Mouse (Mus musculus) liver, embryonic 16.5 days (tissue): Measurements from ENCODE around the gene Prrt4. TPM values are rescaled to one million over a fixed set of nuclear protein-coding genes. Genes with fewer than 3 reads are reported as not detected.

Source experiments
- ATAC-seq: fragments of 200-750 bp; cut with Nextera tagmentation; 2 replicates; pipeline ENCODE4 v1.8.0; 2017; ENCODE audit warnings: low read depth, mild to moderate bottlenecking, moderate number of reproducible peaks, moderate library complexity
- H3K27ac ChIP-seq: fragments of 300-500 bp; sonication (generic); 2 replicates; pipeline ENCODE4 v1.5.1; 2014; ENCODE audit warnings: mild to moderate bottlenecking, low read length
- H3K27me3 ChIP-seq: fragments of 300-500 bp; sonication (generic); 2 replicates; pipeline ENCODE4 v1.6.1; 2014; ENCODE audit warnings: low read depth, low read length, mixed read lengths; ENCODE audit not compliant: control insufficient read depth, insufficient read depth
- H3K36me3 ChIP-seq: fragments of 300-500 bp; sonication (generic); 2 replicates; pipeline ENCODE4 v1.6.1; 2014; ENCODE audit warnings: mild to moderate bottlenecking; ENCODE audit not compliant: control insufficient read depth, insufficient read depth
- H3K4me1 ChIP-seq: fragments of 300-500 bp; sonication (generic); 2 replicates; pipeline ENCODE4 v1.6.1; 2014; ENCODE audit warnings: low read depth, low read length, mixed read lengths; ENCODE audit not compliant: control insufficient read depth
- H3K4me2 ChIP-seq: fragments of 300-500 bp; sonication (generic); 2 replicates; pipeline ENCODE4 v1.6.1; 2014; ENCODE audit warnings: low read depth, low read length, mixed read lengths
- H3K4me3 ChIP-seq: fragments of 300-500 bp; sonication (generic); 2 replicates; pipeline ENCODE4 v1.5.1; 2014; ENCODE audit warnings: low read depth, mild to moderate bottlenecking, low read length
- H3K9ac ChIP-seq: fragments of 300-500 bp; sonication (generic); 2 replicates; pipeline ENCODE4 v1.6.1; 2014; ENCODE audit warnings: low read depth, low read length
- H3K9me3 ChIP-seq: fragments of 300-500 bp; sonication (generic); replicated peaks from 2 replicates; pipeline ENCODE4 v1.6.1; 2016; ENCODE audit warnings: low read length; ENCODE audit not compliant: control insufficient read depth
- WGBS: fragments of 180-500 bp; shearing (Covaris S2); extraction: QIAGEN DNeasy Blood & Tissue Kit; methylation state at CpG from one replicate; pipeline ENCODE4 v1.1.7; 2014; ENCODE audit not compliant: insufficient replicate concordance; 5-methylcytosine and 5-hydroxymethylcytosine counted together
- polyA plus RNA-seq: library from polyadenylated mRNA; unstranded; fragments of >200 nt; fragmentation: Nextera tagmentation; extraction: Ambion mirVana; gene quantifications from 2 replicates; pipeline ENCODE4 v1.2.1, GENCODE M21; 2015

The Prrt4 gene
- polyA plus RNA-seq, 1 experiment from 2014 or later = 0.04 TPM

DNA sequence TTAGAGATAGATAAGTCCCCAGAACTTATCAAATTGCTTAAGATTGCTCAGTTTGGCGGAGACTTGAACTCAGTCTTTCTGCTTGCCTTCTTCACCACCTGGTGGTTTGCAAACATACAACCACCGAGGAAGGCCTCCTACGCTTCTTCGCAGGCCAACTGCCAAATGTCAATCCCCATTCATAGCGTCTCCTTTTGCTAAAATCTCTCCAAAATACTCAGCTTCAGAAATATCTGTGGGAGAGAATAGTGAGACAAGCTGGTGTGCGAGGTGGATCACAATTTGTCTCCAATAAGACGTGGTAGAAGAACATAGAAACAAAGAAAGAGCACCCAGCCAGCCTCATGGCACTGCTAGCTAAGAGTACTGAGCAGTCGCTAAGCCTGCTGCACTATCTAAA lies 459 bp upstream of the Prrt4 start:
- Histone ChIP-seq H3K9ac (no peak overlapping the region), H3K36me3 (no peaks in the 10 kb centered on the region), H3K4me3 (no peak overlapping the region), H3K9me3 (no peaks in the 10 kb centered on the region), H3K27ac (no peak overlapping the region), H3K4me1 (no peaks in the 10 kb centered on the region), H3K4me2 (no peak overlapping the region), H3K27me3 (peaks cover 66% of the 10 kb centered on the region)
- 38% methylated on average over 8 of the region's 8 CpGs for WGBS
- ATAC-seq = no peak

- 23% methylated on average over 16 of the region's 17 CpGs for WGBS
- no peak overlapping the region for H3K27ac ChIP-seq
- no peak overlapping the region for H3K9ac ChIP-seq
- no peak overlapping the region for H3K4me3 ChIP-seq
- H3K9me3 ChIP-seq = no peaks in the 10 kb centered on the region
- H3K4me1 ChIP-seq = no peaks in the 10 kb centered on the region
- no peaks in the 10 kb centered on the region for H3K36me3 ChIP-seq
- peaks cover 80% of the 10 kb centered on the region for H3K27me3 ChIP-seq
- no peak for ATAC-seq
- peak overlapping the region; percentile 68; the same call in 1 of the 2 replicates for H3K4me2 ChIP-seq
Observed at GRCm38 (mm10) chr6:29177901-29178879, 1.2 kb downstream of the Prrt4 start.

GRCm38 (mm10) chr6:29175113-29175512 lies 4.3 kb downstream of the Prrt4 start:
- WGBS = 56% methylated on average over 3 of the region's 3 CpGs
- H3K4me1 ChIP-seq = peaks cover 2% of the 10 kb centered on the region
- H3K27ac ChIP-seq = no peak overlapping the region
- H3K27me3 ChIP-seq = peaks cover 96% of the 10 kb centered on the region
- no peaks in the 10 kb centered on the region for H3K9me3 ChIP-seq
- H3K36me3 ChIP-seq = no peaks in the 10 kb centered on the region
- no peak overlapping the region for H3K4me3 ChIP-seq
- H3K9ac ChIP-seq = no peak overlapping the region
- H3K4me2 ChIP-seq = no peak overlapping the region
- no peak for ATAC-seq

DNA sequence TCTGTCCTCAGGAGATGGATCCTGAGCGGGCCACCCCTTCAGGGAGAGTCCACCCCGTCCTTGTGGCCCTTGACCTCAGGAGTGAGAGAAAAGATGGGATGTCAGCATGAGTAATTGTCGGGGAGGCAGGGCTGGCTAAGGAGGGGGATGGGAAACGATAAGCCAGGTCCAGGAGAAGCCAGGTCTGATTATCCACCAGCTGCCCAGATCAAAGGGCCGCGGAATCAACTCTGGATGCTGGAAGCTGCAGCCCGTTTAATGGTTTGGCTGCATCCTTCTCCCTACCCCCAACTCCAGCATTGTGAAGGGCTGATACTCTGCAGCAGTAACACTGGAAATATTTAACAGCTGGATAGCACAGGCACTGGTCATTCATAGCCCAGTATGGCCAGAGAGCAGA lies 5.0 kb downstream of the Prrt4 start:
- Histone ChIP-seq H3K9me3 (no peaks in the 10 kb centered on the region), H3K9ac (no peak overlapping the region), H3K36me3 (no peaks in the 10 kb centered on the region), H3K4me3 (no peak overlapping the region), H3K27me3 (peaks cover 96% of the 10 kb centered on the region), H3K4me2 (no peak overlapping the region), H3K4me1 (peaks cover 3% of the 10 kb centered on the region), H3K27ac (no peak overlapping the region)
- WGBS = 23% methylated on average over 7 of the region's 7 CpGs
- no peak for ATAC-seq

DNA sequence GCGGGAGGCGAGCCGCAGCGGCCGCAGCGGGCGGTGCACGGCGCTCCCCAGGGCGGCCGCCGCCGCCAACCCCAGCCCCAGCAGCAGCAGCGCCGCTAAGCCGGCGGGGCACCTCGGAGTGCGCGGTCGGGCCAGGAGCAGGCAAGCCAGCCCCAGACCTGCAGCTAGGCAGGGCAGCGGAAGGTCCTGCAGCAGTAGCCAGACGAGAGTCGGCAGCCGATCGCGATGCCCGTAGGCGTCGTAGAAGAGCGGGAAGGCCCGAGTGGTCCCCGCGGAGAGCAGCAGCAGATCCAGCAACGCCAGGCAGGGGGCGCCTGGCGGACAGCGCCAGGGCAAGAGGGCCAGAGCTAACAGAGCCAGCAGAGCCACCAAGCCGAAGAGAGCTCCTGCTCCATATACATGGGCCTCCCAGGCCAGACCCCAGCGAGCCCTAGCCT lies 8.4 kb downstream of the Prrt4 start:
- peaks cover 92% of the 10 kb centered on the region for H3K27me3 ChIP-seq
- whole genome bisulfite sequencing = under 1% methylated on average over 40 of the region's 40 CpGs
- H3K4me3 ChIP-seq = peak overlapping the region; percentile 54
- H3K27ac ChIP-seq = no peak overlapping the region
- H3K4me1 ChIP-seq = peaks cover 3% of the 10 kb centered on the region
- peak; percentile 62 for ATAC-seq
- H3K4me2 ChIP-seq = peak overlapping the region; percentile 75
- H3K9ac ChIP-seq = no peak overlapping the region
- H3K36me3 ChIP-seq = no peaks in the 10 kb centered on the region
- no peaks in the 10 kb centered on the region for H3K9me3 ChIP-seq

GRCm38 (mm10) chr6:29170063-29170921 lies 9.1 kb downstream of the Prrt4 start:
- no peak overlapping the region for H3K27ac ChIP-seq
- under 1% methylated on average over 63 of the region's 63 CpGs for WGBS
- H3K4me2 ChIP-seq = peak overlapping the region; percentile 75
- ATAC-seq = peak; percentile 13
- no peak overlapping the region for H3K9ac ChIP-seq
- no peaks in the 10 kb centered on the region for H3K36me3 ChIP-seq
- H3K4me1 ChIP-seq = peaks cover 3% of the 10 kb centered on the region
- H3K4me3 ChIP-seq = peak overlapping the region; percentile 54
- peaks cover 85% of the 10 kb centered on the region for H3K27me3 ChIP-seq
- H3K9me3 ChIP-seq = no peaks in the 10 kb centered on the region

- ATAC-seq = no peak
- peak overlapping the region; percentile 75; the same call in 1 of the 2 replicates for H3K4me2 ChIP-seq
- H3K36me3 ChIP-seq = no peaks in the 10 kb centered on the region
- H3K4me3 ChIP-seq = no peak overlapping the region
- H3K9me3 ChIP-seq = no peaks in the 10 kb centered on the region
- H3K4me1 ChIP-seq = peaks cover 3% of the 10 kb centered on the region
- WGBS = 6% methylated on average over 12 of the region's 12 CpGs
- H3K27me3 ChIP-seq = peaks cover 81% of the 10 kb centered on the region
- no peak overlapping the region for H3K9ac ChIP-seq
- H3K27ac ChIP-seq = no peak overlapping the region
Observed at GRCm38 (mm10) chr6:29169675-29170062, 9.7 kb downstream of the Prrt4 start.

DNA sequence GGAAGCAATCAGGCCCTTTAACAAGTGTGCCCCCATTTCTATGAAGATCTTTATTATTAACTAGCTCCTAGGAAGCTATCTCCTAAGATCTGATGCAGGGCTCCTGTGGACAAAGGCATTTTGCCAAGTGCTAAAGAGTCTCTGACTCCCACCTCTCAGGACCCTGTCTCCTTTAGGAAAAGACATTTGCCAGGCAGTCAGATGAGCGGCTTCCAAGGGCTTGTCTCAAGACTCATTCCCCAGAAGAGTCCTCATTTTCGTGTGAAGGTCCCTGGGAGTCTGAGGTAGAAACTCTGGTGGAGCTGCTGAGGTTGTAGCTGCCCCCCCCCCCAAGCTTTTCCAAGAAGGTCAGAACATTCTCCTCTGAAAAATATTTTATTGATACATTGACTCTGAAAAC lies 10.5 kb downstream of the Prrt4 start:
- Histone ChIP-seq H3K9me3 (no peaks in the 10 kb centered on the region), H3K27ac (no peak overlapping the region), H3K4me2 (no peak overlapping the region), H3K4me3 (no peak overlapping the region), H3K36me3 (no peaks in the 10 kb centered on the region), H3K9ac (no peak overlapping the region), H3K4me1 (peaks cover 5% of the 10 kb centered on the region), H3K27me3 (peaks cover 73% of the 10 kb centered on the region)
- 21% methylated on average over 2 of the region's 2 CpGs for WGBS
- ATAC-seq = no peak
